Mouse (Mus musculus): ENCODE measurements around the gene Satl1. TPM values are rescaled to one million over a fixed set of nuclear protein-coding genes. Genes with fewer than 3 reads are reported as not detected.
"Not testable (repeated sequence)": the region's sequence is repeated elsewhere in the genome, so short reads cannot be mapped to it uniquely, and the experiment has no call there.

Satl1 gene
- not detected in 2 replicates for polyA plus RNA-seq (2015; fragmentation: Nextera tagmentation; extraction: Ambion mirVana)

DNA sequence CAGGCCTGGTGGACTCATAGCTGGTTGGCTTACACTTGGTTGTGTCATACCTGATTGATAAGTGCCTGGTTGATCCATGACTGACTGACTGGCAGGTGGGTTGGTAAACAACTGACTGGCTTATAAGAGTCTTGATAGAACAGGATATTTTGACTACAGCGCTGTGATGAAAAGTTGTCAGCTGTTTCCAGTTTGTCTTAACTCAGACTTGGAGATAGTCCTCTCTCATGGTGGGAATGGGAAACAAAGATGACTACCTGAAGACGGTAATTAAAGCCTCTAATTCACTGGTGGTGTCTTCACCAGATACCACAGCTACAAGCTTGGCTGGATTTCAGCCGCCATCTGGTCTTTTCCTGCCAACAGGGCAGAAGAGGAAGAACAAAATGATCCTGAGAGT is at the start of gene Satl1:
TSS of gene Satl1 (minus strand) at position 101 of the 400 bp plus-strand sequence.
- WGBS, result 86% methylated on average over 3 of the region's 3 CpGs
- Histone ChIP-seq H3K27me3 (replicated peaks; ENCODE audit: control insufficient read depth, insufficient read depth, low read length) (no peaks in the 10 kb centered on the region), H3K4me2 (ENCODE audit: low read depth, low read length) (no peak within 1 kb of the TSS), H3K9me3 (ENCODE audit: control insufficient read depth, low read length) (no peaks in the 10 kb centered on the region), H3K4me1 (ENCODE audit: control insufficient read depth, insufficient read depth, low read length) (no peaks in the 10 kb centered on the region), H3K36me3 (ENCODE audit: control insufficient read depth, insufficient read depth, low read length) (no peaks in the 10 kb centered on the region), H3K9ac (ENCODE audit: low read depth, low read length) (no peak within 1 kb of the TSS), H3K27ac (ENCODE audit: low read length) (no peak within 1 kb of the TSS), H3K4me3 (ENCODE audit: low read length) (no peak within 1 kb of the TSS)
- ATAC-seq, result no peak

DNA sequence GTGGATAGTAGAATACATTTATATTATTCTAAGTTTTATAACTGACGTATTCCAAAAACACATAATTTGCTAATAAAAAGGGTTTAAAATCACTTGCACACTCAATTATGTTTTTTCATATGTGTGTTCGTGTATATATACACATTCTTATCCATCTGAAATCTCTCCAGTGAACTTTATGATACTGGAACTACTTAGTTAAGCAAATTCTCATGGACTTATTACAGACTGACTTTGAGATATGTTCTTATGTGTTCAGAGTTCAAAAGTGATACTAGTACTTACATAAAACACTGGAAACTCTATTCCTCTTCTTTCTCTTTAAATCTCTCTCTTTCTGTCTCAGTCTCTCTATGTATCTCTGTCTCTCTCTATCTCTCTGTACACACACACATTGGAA is 31.5 kb upstream of the Satl1 start:
- ATAC-seq, result peak; percentile 80

DNA sequence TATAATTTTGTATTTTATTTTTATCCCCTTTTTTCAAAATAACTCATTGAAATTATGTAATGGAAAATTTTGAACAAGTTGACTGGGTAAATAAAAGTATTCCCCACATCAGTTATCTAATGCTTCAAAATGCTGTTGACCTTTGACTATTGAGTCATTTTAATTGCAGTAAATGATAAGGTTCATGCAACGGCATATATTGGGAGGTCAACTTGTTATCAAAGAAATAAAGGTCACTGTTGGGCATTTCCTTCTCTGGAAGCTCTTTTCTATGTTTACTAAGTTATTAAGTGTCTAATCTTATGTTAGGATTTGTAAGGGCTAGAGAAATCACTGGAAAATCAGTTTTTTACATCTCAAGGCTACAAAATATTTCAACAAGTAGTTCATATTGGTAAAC is 31.0 kb upstream of the Satl1 start:
- 60% methylated on average over 1 of the region's 1 CpGs for WGBS
- no peaks in the 10 kb centered on the region for H3K9me3 ChIP-seq (ENCODE audit: control insufficient read depth, low read length)
- no peak overlapping the region for H3K4me3 ChIP-seq (ENCODE audit: low read length)
- peak; percentile 77; the same call in 1 of the 2 replicates for ATAC-seq
- no peaks in the 10 kb centered on the region for H3K27me3 ChIP-seq (replicated peaks; ENCODE audit: control insufficient read depth, insufficient read depth, low read length)
- no peaks in the 10 kb centered on the region for H3K4me1 ChIP-seq (ENCODE audit: control insufficient read depth, insufficient read depth, low read length)
- no peak overlapping the region for H3K4me2 ChIP-seq (ENCODE audit: low read depth, low read length)
- H3K36me3 ChIP-seq (ENCODE audit: control insufficient read depth, insufficient read depth, low read length), result no peaks in the 10 kb centered on the region
- no peak overlapping the region for H3K9ac ChIP-seq (ENCODE audit: low read depth, low read length)
- H3K27ac ChIP-seq (ENCODE audit: low read length), result no peak overlapping the region

More for the DNA sequence above, 31.5 kb upstream of the Satl1 start:
- no peaks in the 10 kb centered on the region for H3K4me1 ChIP-seq (ENCODE audit: control insufficient read depth, insufficient read depth, low read length)
- WGBS, result 65% methylated on average over 2 of the region's 2 CpGs
- no peaks in the 10 kb centered on the region for H3K27me3 ChIP-seq (replicated peaks; ENCODE audit: control insufficient read depth, insufficient read depth, low read length)
- H3K27ac ChIP-seq (ENCODE audit: low read length), result no peak overlapping the region
- no peak overlapping the region for H3K4me2 ChIP-seq (ENCODE audit: low read depth, low read length)
- H3K9me3 ChIP-seq (ENCODE audit: control insufficient read depth, low read length), result no peaks in the 10 kb centered on the region
- no peaks in the 10 kb centered on the region for H3K36me3 ChIP-seq (ENCODE audit: control insufficient read depth, insufficient read depth, low read length)
- no peak overlapping the region for H3K9ac ChIP-seq (ENCODE audit: low read depth, low read length)
- no peak overlapping the region for H3K4me3 ChIP-seq (ENCODE audit: low read length)

DNA sequence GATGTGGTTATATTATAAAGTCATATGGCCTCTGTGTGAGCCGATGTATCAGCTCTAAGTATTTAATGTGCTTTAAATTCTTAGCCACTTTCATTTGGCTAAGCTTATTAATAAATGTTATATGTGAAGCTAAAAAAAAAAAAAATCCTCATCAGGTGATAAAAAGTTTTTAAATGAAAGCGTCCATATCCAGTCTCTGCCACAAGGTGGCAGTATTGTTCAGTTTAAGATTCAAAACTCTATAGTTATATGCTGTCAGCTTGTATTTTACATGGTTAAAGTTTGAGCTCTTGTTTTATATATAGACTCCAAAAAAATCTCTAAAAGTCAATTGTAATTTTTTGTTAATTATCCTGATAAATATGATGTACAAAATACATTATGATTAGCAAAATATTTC is 16.4 kb upstream of the Satl1 start:
- H3K4me1 ChIP-seq (ENCODE audit: control insufficient read depth, insufficient read depth, low read length); H3K36me3 ChIP-seq (ENCODE audit: control insufficient read depth, insufficient read depth, low read length); H3K27me3 ChIP-seq (replicated peaks; ENCODE audit: control insufficient read depth, insufficient read depth, low read length); H3K9me3 ChIP-seq (ENCODE audit: control insufficient read depth, low read length); H3K27ac ChIP-seq (ENCODE audit: low read length); H3K9ac ChIP-seq (ENCODE audit: low read depth, low read length); H3K4me2 ChIP-seq (ENCODE audit: low read depth, low read length); H3K4me3 ChIP-seq (ENCODE audit: low read length); ATAC-seq: not testable (repeated sequence)
- 42% methylated on average over 2 of the region's 2 CpGs for WGBS

DNA sequence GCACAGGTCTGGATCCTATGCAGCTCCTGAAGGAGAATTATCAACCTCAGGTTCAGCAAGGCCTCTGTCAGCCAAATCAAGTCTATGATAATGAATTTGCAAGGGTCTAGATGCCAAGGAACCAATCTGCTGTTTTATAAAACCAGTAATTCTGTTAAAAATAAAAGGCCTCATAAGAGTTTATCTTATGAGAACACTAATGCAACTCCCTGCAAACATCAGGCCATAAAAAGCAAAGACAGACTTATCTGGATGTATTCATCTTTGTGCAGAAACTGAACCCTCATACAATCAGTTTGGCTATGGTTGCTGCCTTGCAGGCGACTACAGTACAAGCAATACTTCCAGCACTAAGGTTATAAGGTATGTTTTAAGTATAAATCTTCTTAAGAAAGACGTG is 5.7 kb upstream of the Satl1 start:
- Histone ChIP-seq H3K4me3 (ENCODE audit: low read length) (no peak overlapping the region), H3K36me3 (ENCODE audit: control insufficient read depth, insufficient read depth, low read length) (no peaks in the 10 kb centered on the region), H3K27ac (ENCODE audit: low read length) (no peak overlapping the region), H3K4me2 (ENCODE audit: low read depth, low read length) (no peak overlapping the region), H3K4me1 (ENCODE audit: control insufficient read depth, insufficient read depth, low read length) (no peaks in the 10 kb centered on the region), H3K27me3 (replicated peaks; ENCODE audit: control insufficient read depth, insufficient read depth, low read length) (no peaks in the 10 kb centered on the region), H3K9me3 (ENCODE audit: control insufficient read depth, low read length) (no peaks in the 10 kb centered on the region), H3K9ac (ENCODE audit: low read depth, low read length) (no peak overlapping the region)
- WGBS, result 71% methylated on average over 2 of the region's 2 CpGs
- ATAC-seq, result no peak

DNA sequence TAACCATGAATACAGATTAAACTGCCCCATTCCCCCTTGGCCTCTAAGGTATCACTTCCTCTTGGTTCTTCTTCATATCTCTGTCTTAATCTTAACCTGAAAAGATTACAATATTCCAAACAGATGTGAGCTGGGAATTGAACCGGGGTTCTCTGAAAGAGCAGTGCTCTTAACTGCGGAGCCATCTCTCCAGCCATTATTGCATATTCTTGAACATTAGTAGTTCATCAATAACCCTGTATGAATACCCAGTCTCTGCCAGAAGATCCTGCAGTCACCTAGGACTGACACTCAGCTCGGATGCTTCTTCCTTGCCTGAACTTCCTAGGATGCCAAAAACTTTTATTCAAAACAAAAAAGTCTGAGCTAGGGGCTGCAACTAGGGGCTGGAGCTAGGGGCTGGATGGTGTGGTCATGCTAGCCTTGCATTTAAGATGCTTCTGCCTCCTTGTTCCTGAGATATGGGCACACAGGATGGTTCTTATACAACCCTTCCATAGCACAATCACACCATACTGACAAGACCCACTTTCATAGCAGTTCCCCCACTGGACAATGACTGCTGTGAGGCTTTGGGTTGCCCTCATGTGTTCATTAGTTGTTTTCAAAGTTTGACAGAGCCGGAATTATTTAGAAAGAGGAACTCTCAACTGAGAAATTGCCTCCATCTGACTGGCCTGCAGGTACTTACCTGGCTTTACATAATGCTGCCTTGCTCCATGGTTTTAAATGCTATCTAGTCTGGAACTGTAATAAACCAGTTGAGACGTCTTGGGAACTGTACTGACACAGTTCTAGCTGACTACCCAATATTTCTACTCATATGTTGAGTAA is 35.8 kb downstream of the Satl1 start:
- 89% methylated on average over 5 of the region's 5 CpGs for WGBS
- H3K27me3 ChIP-seq (replicated peaks; ENCODE audit: control insufficient read depth, insufficient read depth, low read length); H3K4me3 ChIP-seq (ENCODE audit: low read length); H3K4me2 ChIP-seq (ENCODE audit: low read depth, low read length); H3K9ac ChIP-seq (ENCODE audit: low read depth, low read length); H3K27ac ChIP-seq (ENCODE audit: low read length); H3K9me3 ChIP-seq (ENCODE audit: control insufficient read depth, low read length); H3K36me3 ChIP-seq (ENCODE audit: control insufficient read depth, insufficient read depth, low read length); H3K4me1 ChIP-seq (ENCODE audit: control insufficient read depth, insufficient read depth, low read length): not testable (repeated sequence)
- ATAC-seq, result peak; percentile 99

DNA sequence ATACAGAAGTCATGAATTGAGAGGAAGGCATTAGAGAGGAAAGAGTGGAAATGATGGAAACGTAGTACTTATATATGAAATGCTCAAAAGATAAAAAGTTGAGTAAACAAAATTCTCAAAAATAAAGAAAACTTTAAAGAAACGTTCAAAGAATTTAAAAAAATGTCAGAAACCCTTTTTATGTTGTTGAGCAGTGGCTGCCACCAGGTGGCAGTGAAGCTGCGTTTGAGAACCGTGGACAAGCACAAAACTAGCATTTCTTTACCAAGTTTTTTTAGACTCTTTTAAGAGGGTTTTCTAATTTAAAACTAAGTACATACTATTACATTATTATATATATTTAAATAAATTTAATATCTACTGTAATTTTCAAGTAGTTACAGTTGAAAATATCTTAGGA is 38.2 kb downstream of the Satl1 start:
- ATAC-seq, result no peak
- Histone ChIP-seq H3K9me3 (ENCODE audit: control insufficient read depth, low read length) (no peaks in the 10 kb centered on the region), H3K4me3 (ENCODE audit: low read length) (no peak overlapping the region), H3K36me3 (ENCODE audit: control insufficient read depth, insufficient read depth, low read length) (no peaks in the 10 kb centered on the region), H3K4me1 (ENCODE audit: control insufficient read depth, insufficient read depth, low read length) (no peaks in the 10 kb centered on the region), H3K27ac (ENCODE audit: low read length) (no peak overlapping the region), H3K9ac (ENCODE audit: low read depth, low read length) (no peak overlapping the region), H3K4me2 (ENCODE audit: low read depth, low read length) (no peak overlapping the region), H3K27me3 (replicated peaks; ENCODE audit: control insufficient read depth, insufficient read depth, low read length) (no peaks in the 10 kb centered on the region)
- 39% methylated on average over 4 of the region's 4 CpGs for WGBS

DNA sequence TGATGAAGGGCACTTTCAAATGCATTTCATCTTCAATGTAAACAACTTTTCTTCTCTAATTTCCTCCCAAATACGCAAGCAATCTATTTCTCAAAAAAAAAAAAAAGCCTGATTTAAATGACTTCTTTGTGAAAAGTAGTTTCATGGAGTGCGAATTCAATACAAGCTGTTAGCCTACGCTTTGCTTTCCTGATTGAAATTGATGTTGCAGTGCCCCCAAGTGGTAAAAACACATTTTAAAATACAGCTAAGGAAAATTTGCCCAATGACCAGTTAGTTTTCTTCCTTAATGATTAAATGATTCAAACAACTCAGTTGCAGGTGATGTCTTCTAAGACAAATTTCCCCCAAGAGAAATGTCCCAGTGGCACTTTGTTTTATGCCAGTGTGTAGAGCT is 58.2 kb downstream of the Satl1 start:
- WGBS, result 35% methylated on average over 3 of the region's 3 CpGs
- Histone ChIP-seq H3K36me3 (ENCODE audit: control insufficient read depth, insufficient read depth, low read length) (no peaks in the 10 kb centered on the region), H3K9ac (ENCODE audit: low read depth, low read length) (no peak overlapping the region), H3K4me2 (ENCODE audit: low read depth, low read length) (no peak overlapping the region), H3K27ac (ENCODE audit: low read length) (no peak overlapping the region), H3K9me3 (ENCODE audit: control insufficient read depth, low read length) (no peaks in the 10 kb centered on the region), H3K4me1 (ENCODE audit: control insufficient read depth, insufficient read depth, low read length) (no peaks in the 10 kb centered on the region), H3K4me3 (ENCODE audit: low read length) (no peak overlapping the region), H3K27me3 (replicated peaks; ENCODE audit: control insufficient read depth, insufficient read depth, low read length) (no peaks in the 10 kb centered on the region)
- no peak for ATAC-seq

DNA sequence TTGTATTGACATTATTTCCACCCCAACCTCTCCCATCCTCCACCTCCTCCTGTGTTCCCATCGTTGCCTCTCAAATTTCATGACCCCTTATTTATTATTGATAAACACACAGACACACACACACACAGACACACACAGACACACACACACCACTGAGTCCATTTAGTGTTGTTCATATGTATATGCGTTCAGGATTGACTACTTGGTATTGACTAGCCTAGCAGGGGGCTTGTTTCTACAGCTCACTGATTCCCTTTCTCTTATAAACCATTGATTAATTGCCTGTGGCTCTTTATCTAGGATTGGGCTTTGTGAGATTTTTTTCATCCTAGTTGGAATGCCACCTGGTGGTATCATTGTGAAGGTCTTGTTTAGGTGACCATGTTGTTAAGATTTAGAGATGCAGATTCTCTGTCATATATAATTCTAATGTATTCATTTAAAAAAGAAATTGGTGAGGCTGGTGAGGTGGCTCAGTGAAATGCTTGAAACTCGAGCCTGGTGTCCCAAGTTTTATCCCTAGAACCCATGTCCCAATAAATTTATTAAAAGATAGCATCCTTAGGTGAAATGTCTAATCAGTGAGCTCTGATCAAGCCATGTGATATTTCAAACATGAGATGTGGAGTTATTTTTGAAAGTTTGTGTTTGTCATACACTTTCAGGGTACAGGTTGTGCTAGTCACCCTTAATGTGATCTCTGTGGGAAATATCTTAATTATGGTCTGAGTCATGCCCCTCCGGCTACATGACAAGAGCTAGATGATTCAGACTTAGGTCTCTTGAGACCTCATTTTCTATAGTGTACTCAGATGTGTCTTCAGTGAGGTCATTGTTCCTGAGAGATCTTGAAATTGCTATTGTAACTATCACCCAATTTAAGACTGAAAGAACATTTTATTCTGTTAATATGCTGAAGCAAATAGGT is 58.8 kb downstream of the Satl1 start:
- no peak overlapping the region for H3K9ac ChIP-seq (ENCODE audit: low read depth, low read length)
- ATAC-seq, result no peak
- H3K27ac ChIP-seq (ENCODE audit: low read length), result no peak overlapping the region
- no peak overlapping the region for H3K4me3 ChIP-seq (ENCODE audit: low read length)
- WGBS, result 60% methylated on average over 4 of the region's 4 CpGs
- no peaks in the 10 kb centered on the region for H3K4me1 ChIP-seq (ENCODE audit: control insufficient read depth, insufficient read depth, low read length)
- no peaks in the 10 kb centered on the region for H3K9me3 ChIP-seq (ENCODE audit: control insufficient read depth, low read length)
- no peaks in the 10 kb centered on the region for H3K36me3 ChIP-seq (ENCODE audit: control insufficient read depth, insufficient read depth, low read length)
- H3K27me3 ChIP-seq (replicated peaks; ENCODE audit: control insufficient read depth, insufficient read depth, low read length), result no peaks in the 10 kb centered on the region
- no peak overlapping the region for H3K4me2 ChIP-seq (ENCODE audit: low read depth, low read length)

All from intestine, embryonic 16.5 days (tissue).